Comparison of ENCODE assay signal across 8 mouse cellular contexts in genomic region chr2:31449441-31449815, GRCm38 (mm10). TPM values are rescaled to one million over a fixed set of nuclear protein-coding genes. Genes with fewer than 3 reads are reported as not detected.
DNase-seq lines count a peak whose midpoint lies in the region; ATAC-seq and TF ChIP-seq lines count a peak whose summit lies in the region.

No protein-coding gene starts in this region.

- H3K4me1 ChIP-seq in heart, embryonic 13.5 days, result peaks cover 54% of the 10 kb centered on the region
- no peaks in the 10 kb centered on the region for H3K4me1 ChIP-seq in midbrain, postnatal 0 days (ENCODE audit: insufficient read depth, low read length)

- H3K4me2 ChIP-seq in heart, embryonic 13.5 days, result no peak overlapping the region
- H3K4me2 ChIP-seq in midbrain, postnatal 0 days (ENCODE audit: low read depth, low read length, poor library complexity, severe bottlenecking), result no peak overlapping the region

- H3K27ac ChIP-seq in heart, embryonic 13.5 days (replicated peaks), result peak overlapping the region; percentile 75
- no peak overlapping the region for H3K27ac ChIP-seq in midbrain, postnatal 0 days (ENCODE audit: low read depth, low read length)

- peak overlapping the region; percentile 21; the same call in 1 of the 2 replicates for H3K9ac ChIP-seq in heart, embryonic 13.5 days
- no peak overlapping the region for H3K9ac ChIP-seq in midbrain, postnatal 0 days (replicated peaks; ENCODE audit: low read length, poor library complexity, severe bottlenecking)

- H3K4me3 ChIP-seq in heart, embryonic 13.5 days, result no peak overlapping the region
- H3K4me3 ChIP-seq in midbrain, postnatal 0 days (ENCODE audit: low read depth, low read length), result no peak overlapping the region

- no peaks in the 10 kb centered on the region for H3K36me3 ChIP-seq in heart, embryonic 13.5 days
- no peaks in the 10 kb centered on the region for H3K36me3 ChIP-seq in midbrain, postnatal 0 days (ENCODE audit: insufficient read depth, low read length)

- DNase-seq in heart, adult 8-10 months (ENCODE audit: low spot score), result no peak
- peak; percentile 54 for DNase-seq in adrenal gland, adult 8-10 months
- peak; percentile 56 to 64 for DNase-seq in frontal cortex, postnatal 10 days (ENCODE audit: low spot score in 2 of 2)
- peak; percentile 66 to 71 for DNase-seq in layer of hippocampus, postnatal 36 days
- peak; percentile 93 for DNase-seq in midbrain, postnatal 0 days (ENCODE audit: low spot score)
- no peak for DNase-seq in urinary bladder, adult 18-20 months (ENCODE audit: low spot score in 2 of 2)

- 28% methylated on average over 4 of the region's 4 CpGs for WGBS in heart, embryonic 13.5 days
- WGBS in midbrain, postnatal 0 days, result 35% methylated on average over 4 of the region's 4 CpGs

- no peaks in the 10 kb centered on the region for H3K27me3 ChIP-seq in heart, embryonic 13.5 days (replicated peaks)
- no peaks in the 10 kb centered on the region for H3K27me3 ChIP-seq in midbrain, postnatal 0 days (ENCODE audit: insufficient read depth, low read length)

- H3K9me3 ChIP-seq in heart, embryonic 13.5 days, result no peaks in the 10 kb centered on the region
- no peaks in the 10 kb centered on the region for H3K9me3 ChIP-seq in midbrain, postnatal 0 days (ENCODE audit: low read length)

- TF ChIP-seq CTCF in midbrain, postnatal 0 days (IDR thresholded peaks at IDR 0.05), result no peak

- peak; percentile 33 for ATAC-seq in heart, embryonic 13.5 days (ENCODE audit: extremely low read depth, insufficient number of reproducible peaks, low FRiP score, low TSS enrichment)
- ATAC-seq in midbrain, postnatal 0 days (ENCODE audit: low FRiP score), result peak; percentile 85; the same call in 1 of the 2 replicates
- ATAC-seq in granulocyte monocyte progenitor cell, adult 5-6 weeks (replicated peaks; ENCODE audit: poor library complexity, severe bottlenecking), result no peak

RNA-seq across cellular contexts. Expression of gene Ass1, which starts 20.6 kb away (rescaled TPM):
- 10.4 and 12.5 TPM in 2 replicates for polyA plus RNA-seq in heart, embryonic 13.5 days (2015; fragmentation: Nextera tagmentation; extraction: Ambion mirVana)
- 1 to 10 TPM; 5.3 to 7.9 (median 7.0) TPM for total RNA-seq in heart, adult 8-10 months (2022)
- total RNA-seq in adrenal gland, adult 8-10 months (2022), result 10 to 100 TPM; 23.3 to 46.1 (median 34.9) TPM
- total RNA-seq in layer of hippocampus, postnatal 36 days (2021), result 10 to 100 TPM; 19.5 to 21.8 TPM
- total RNA-seq in midbrain, postnatal 0 days (2014; rRNA removed), result 17.4 and 24.9 TPM in 2 replicates
- 26.4 and 30.3 TPM in 2 replicates for polyA plus RNA-seq in midbrain, postnatal 0 days (2015; fragmentation: Nextera tagmentation; extraction: Ambion mirVana)
- total RNA-seq in granulocyte monocyte progenitor cell, adult 5-6 weeks (2014; fragmentation: Nextera tagmentation), result 148 and 162 TPM in 2 replicates
- total RNA-seq in granulocyte monocyte progenitor cell, adult 5-6 weeks (2017), result 115 and 128 TPM in 2 replicates

Comparison
In these comparisons a context has a peak if more than half of its experiments do, and no peak if none do; other contexts are left out.
1. DNase-seq: peak in adrenal gland, adult 8-10 months (single experiment), frontal cortex, postnatal 10 days (2 of 2), layer of hippocampus, postnatal 36 days (2 of 2) and midbrain, postnatal 0 days (single experiment); none in heart, adult 8-10 months (single experiment) and urinary bladder, adult 18-20 months (0 of 2).